Mouse (Mus musculus) spleen, postnatal 10 days (tissue): ENCODE results near the gene Abr.

Source experiments
- DNase-seq, 2 experiments: peaks; one replicate each; pipeline ENCODE4 v3.0.0; 2021 to 2022; ENCODE audit warnings: low spot score in 2 of 2

Abr gene

DNA sequence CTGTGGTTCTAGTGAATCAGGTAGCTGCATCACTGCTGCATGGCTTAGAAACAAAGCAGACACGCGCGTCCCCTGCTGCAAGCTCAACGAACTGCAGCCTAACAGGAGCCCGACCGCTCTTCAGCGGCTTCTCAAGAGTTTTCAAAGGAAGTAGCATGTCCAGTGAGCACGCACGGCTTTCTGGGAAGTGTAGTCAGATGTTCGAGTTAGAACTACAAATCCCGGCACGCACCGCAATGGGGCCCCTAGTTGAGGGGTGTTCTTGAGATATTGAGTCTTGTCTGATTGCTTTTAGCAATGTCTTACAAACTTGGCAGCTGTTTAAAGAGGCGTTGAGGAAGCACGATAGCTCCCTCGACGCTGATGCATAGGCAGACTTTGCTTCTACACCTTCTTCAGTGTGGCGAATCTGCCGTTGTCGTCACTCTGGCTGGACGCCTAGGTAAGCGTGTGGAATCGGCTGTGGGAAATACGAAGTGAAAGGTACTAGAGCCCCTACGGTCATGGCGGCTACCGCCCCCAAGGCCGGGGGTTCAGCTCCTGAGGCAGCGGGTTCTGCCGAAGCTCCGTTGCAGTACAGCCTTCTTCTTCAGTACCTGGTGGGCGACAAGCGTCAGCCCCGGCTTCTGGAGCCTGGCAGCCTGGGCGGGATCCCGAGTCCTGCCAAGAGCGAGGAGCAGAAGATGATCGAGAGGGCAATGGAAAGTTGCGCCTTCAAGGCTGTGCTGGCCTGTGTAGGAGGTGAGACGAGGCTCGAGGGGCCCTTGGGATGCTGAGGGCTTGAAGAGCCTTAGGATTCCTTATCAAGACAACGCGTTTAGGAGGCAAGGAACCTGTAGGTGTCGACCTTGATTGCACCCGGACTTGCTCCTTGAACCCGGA lies 215.2 kb downstream of the Abr start, which contains the start of gene Timm22:
Timm22 (plus strand) TSS at position 251 of the 882 bp plus-strand sequence.
- peak; percentile 92 to 96 for DNase-seq

DNA sequence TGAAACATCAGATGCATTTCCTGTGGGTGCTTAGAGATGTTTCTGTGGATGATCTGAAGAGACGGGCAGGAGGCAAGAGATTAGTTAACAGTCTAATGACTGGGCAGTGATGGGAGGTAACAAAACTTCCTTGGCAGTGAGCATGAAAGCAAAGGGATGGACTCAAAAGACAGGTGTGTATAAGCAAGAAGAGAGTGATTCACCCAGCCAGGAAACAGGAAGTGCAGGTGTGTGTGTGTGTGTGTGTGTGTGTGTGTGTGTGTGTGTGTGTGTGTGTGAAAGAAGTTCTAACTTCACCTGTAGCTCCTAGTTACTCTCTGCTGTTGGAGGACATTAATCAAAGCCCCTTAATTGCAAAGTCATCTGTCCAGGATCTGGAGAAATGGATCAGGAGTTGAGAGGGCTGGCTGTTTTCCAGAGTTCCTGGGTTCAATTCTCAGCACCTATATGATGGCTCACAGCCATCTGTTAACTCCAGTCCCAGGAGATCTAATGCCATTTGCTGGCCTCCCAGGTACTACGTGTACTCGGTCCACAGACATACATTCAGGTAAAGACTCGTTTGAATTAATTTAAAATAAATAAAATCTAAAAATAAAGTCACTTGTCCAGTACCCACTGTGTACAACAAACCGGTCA lies 216.4 kb downstream of the Abr start:
- DNase-seq, result peak in 1 of 2 experiments; percentile 25

- no peak for DNase-seq
Observed at GRCm38 (mm10) chr11:76405113-76405512, 217.0 kb downstream of the Abr start.

DNA sequence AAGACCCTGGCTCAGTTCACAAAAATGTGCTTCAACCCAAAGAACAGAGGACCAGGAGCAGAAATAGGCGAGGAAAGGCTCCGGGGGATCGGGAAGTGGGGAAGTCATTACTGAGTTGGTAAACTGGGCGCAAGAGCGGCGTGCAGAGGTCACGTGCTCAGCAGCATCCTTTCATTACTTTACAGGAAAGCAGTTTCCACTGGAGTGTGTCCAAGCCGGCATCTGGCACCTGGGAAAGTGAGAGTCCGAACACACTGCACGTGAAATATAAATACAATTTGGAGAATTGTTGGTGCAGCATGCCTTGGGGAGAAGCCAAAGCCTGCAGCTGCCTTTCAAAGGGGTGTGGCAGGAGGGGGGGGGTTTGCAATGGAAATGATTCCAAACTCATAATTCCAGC lies 220.7 kb downstream of the Abr start:
- DNase-seq, result no peak

DNA sequence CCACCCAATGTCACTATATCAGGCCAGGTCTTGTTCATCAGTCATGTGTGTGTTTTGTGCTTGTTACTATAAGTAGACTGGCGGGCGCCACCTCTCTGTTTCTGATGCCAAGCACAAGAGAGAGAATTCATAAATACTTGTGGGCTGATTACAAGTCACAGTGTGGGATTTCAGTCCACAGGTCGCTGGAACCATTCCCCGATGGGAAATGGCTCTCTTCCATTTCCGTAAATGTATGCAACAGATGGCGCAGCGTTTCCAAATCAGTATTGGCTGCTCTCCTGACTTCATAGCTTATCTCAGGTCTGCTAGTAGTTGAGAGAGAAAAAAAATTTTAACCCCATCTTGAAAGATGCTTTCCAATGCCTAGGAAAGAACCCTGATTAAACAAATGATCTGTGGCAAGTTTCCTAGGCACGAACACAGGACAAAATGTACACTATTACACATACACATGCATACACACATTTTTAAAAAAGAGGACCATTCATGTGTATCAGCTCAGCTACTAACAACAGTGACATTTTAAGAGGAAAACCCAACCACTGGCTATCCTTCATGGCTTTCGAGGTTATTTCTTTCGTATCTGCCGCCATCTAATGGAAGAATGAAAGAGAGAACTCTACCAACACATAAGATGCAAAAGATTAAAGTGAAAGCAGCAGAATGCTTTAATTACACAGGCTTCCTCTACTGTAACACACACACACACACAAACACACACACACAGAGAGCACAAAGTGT lies 222.4 kb downstream of the Abr start:
- DNase-seq, result peak; percentile 18 to 47

GRCm38 (mm10) chr11:76398798-76399586 lies 223.1 kb downstream of the Abr start, which contains the start of gene Nxn:
Gene Nxn, minus strand, starts transcription at chr11:76399140.
- DNase-seq, result peak; percentile 90 to 95

GRCm38 (mm10) chr11:76398312-76398797 lies 223.8 kb downstream of the Abr start:
- DNase-seq, result no peak

GRCm38 (mm10) chr11:76397650-76398311 lies 224.3 kb downstream of the Abr start:
- DNase-seq, result peak in 1 of 2 experiments; percentile 30

- DNase-seq, result no peak
Observed at GRCm38 (mm10) chr11:76392996-76393395, 229.1 kb downstream of the Abr start.

- no peak for DNase-seq
Observed at GRCm38 (mm10) chr11:76392532-76392931, 229.6 kb downstream of the Abr start.

DNA sequence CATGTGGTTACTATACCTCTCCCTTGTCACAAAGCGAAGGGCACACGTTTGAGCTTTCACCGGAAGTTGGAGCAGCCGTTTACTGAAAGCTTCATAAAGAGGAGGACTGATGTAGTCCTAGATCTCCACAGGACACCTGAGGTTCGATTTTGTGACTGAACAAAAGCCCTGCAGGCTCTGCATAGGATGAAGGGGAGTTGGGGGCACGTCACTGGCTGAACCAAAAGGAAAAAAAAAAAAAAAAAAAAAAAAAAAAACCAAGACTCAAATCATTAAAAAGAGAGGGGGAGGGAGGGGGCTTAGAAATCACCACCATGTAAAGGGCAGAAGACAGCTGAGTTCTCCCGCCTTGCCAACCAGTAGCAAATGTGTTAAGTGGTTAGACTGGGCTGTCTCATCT lies 233.4 kb downstream of the Abr start:
- no peak for DNase-seq

- no peak for DNase-seq
Observed at GRCm38 (mm10) chr11:76387097-76387496, 235.0 kb downstream of the Abr start.

DNA sequence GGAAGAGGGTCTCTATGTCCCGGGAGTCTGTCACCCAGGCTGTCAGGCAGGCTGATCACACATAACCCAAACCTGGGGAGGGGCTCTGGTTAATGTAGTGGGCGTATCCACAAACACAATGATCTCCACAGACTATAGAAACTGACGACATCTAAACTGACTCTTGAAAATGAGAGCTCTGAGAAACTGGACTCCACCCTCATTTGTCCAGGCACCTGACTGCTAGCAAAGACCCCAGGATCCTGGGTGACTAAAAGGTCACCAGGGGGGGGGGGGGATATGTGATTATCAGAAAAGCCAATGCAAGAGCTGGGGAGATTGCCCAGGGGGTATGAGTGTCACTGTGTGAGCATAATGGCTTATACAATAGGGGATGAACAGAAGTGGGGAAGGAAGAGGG lies 236.4 kb downstream of the Abr start:
- no peak for DNase-seq

- DNase-seq, result no peak
Observed at GRCm38 (mm10) chr11:76385017-76385416, 237.1 kb downstream of the Abr start.

GRCm38 (mm10) chr11:76384307-76384706 lies 237.8 kb downstream of the Abr start:
- DNase-seq, result no peak

GRCm38 (mm10) chr11:76382711-76383324 lies 239.3 kb downstream of the Abr start:
- DNase-seq, result no peak

- no peak for DNase-seq
Observed at GRCm38 (mm10) chr11:76381201-76381885, 240.8 kb downstream of the Abr start.

DNA sequence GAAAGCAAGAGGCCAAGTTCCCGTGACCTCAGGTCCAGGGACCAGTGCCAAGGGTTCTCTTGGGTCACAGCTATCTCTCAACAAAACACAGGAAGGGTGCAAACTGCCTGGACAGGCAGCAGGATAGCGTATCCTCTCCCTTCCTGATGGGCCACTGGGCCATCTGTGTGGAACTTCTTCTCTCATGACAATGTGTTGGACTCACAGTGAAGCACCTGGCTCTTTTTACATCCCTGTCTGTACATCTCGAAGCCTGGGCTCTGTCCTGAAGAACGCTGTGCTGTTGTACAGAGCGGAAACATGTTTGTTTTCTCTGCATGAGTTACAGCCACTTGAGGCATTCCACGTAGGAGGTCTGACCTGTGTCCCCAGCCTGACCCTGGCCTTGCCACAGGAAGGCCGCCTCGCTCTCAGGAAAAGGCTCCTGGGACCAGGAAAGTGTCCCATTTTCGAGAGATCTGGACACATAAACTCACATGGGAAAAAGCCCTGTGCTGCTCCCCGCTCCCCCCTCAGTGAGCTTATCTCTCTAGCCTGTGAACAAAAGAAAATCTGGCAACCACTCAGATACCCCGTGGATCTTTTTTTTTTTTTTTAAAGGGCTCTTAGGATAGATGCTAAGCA lies 242.1 kb downstream of the Abr start:
- no peak for DNase-seq

GRCm38 (mm10) chr11:76376425-76376824 lies 245.7 kb downstream of the Abr start:
- no peak for DNase-seq
